Mouse (Mus musculus) CH12.LX (cell line): ENCODE data around the gene Adamts18. TPM values are rescaled to one million over a fixed set of nuclear protein-coding genes. Genes with fewer than 3 reads are reported as not detected.

ENCODE experiments used
- DNase-seq: peaks from one replicate; pipeline ENCODE4 v3.0.0-alpha.2; 2013; ENCODE audit errors: extremely low read depth
- H3K27ac ChIP-seq: 2 replicates; pipeline ENCODE4 v1.5.1; 2012; ENCODE audit warnings: low read depth, mild to moderate bottlenecking, control low read depth, moderate library complexity; ENCODE audit not compliant: insufficient read depth
- H3K27me3 ChIP-seq: replicated peaks from 2 replicates; pipeline ENCODE3; 2012; ENCODE audit warnings: inconsistent platforms
- H3K36me3 ChIP-seq, 2 experiments: replicated peaks in 1 of 2; 2 replicates each; pipeline versions ENCODE3 to v1.6.1; 2012; ENCODE audit warnings: inconsistent platforms in 1 of 2, low read length in 1 of 2, mild to moderate bottlenecking in 1 of 2, mixed read lengths in 1 of 2, moderate library complexity in 1 of 2; ENCODE audit not compliant: control insufficient read depth in 1 of 2, insufficient read depth in 1 of 2
- H3K4me1 ChIP-seq, 2 experiments: 2 replicates each; pipeline ENCODE4 v1.6.1; 2012; ENCODE audit warnings: inconsistent platforms in 1 of 2, moderate library complexity in 1 of 2; ENCODE audit not compliant: insufficient read depth in 2 of 2, control insufficient read depth in 1 of 2
- H3K4me2 ChIP-seq: 2 replicates; pipeline ENCODE4 v1.6.1; 2012; ENCODE audit warnings: low read depth, mild to moderate bottlenecking, control low read depth; ENCODE audit not compliant: poor library complexity, insufficient read depth, severe bottlenecking
- H3K4me3 ChIP-seq, 3 experiments: fragments of 150-350 bp in 1 of 3; sonication (generic) in 1 of 3; replicated peaks in 1 of 3; 2 replicates each; pipeline versions ENCODE3 to v1.5.1; 2011 to 2012; ENCODE audit warnings: low read depth in 2 of 3, low read length in 2 of 3, mild to moderate bottlenecking in 2 of 3, moderate library complexity in 2 of 3, control low read depth in 1 of 3, improper control_type of control experiment in 1 of 3, inconsistent platforms in 1 of 3, mixed read lengths in 1 of 3; ENCODE audit not compliant: poor library complexity in 1 of 3
- H3K79me2 ChIP-seq: replicated peaks from 2 replicates; pipeline ENCODE4 v1.6.1; 2012; ENCODE audit warnings: mild to moderate bottlenecking, moderate library complexity; ENCODE audit not compliant: control insufficient read depth, poor library complexity, insufficient read depth, severe bottlenecking; ENCODE audit errors: extremely low read depth
- H3K9ac ChIP-seq: 2 replicates; pipeline ENCODE4 v1.6.1; 2012; ENCODE audit warnings: low read depth, mild to moderate bottlenecking, control low read depth, moderate library complexity; ENCODE audit not compliant: insufficient read depth
- H3K9me3 ChIP-seq: replicated peaks from 2 replicates; pipeline ENCODE3; 2012; ENCODE audit warnings: low read length, inconsistent platforms, mixed read lengths
- BHLHE40 ChIP-seq: IDR thresholded peaks from 2 replicates; pipeline ENCODE4 v1.6.1; 2011; ENCODE audit warnings: mild to moderate bottlenecking, low read depth, low read length, improper control_type of control experiment
- CTCF ChIP-seq, 2 experiments: IDR thresholded peaks in 1 of 2; conservative IDR thresholded peaks in 1 of 2; 2 replicates each; pipeline ENCODE4 v1.5.1; 2011 to 2012; ENCODE audit warnings: low read depth in 2 of 2, low read length in 2 of 2, improper control_type of control experiment in 1 of 2, inconsistent platforms in 1 of 2, mild to moderate bottlenecking in 1 of 2, moderate library complexity in 1 of 2
- E2F4 ChIP-seq: IDR thresholded peaks from 2 replicates; pipeline ENCODE4 v1.6.1; 2011; ENCODE audit warnings: low read depth, low read length, improper control_type of control experiment; ENCODE audit not compliant: insufficient replicate concordance
- ELF1 ChIP-seq: IDR thresholded peaks from 2 replicates; pipeline ENCODE4 v1.6.1; 2014; ENCODE audit warnings: low read depth, mild to moderate bottlenecking, inconsistent platforms, low read length, improper control_type of control experiment
- ETS1 ChIP-seq: conservative IDR thresholded peaks from 2 replicates; pipeline ENCODE4 v1.6.1; 2012; ENCODE audit warnings: low read depth, mild to moderate bottlenecking, inconsistent platforms, low read length, improper control_type of control experiment, moderate library complexity
- HCFC1 ChIP-seq: IDR thresholded peaks from 2 replicates; pipeline ENCODE4 v1.6.1; 2012; ENCODE audit warnings: low read depth, mild to moderate bottlenecking, inconsistent platforms, low read length, improper control_type of control experiment
- IRF4 ChIP-seq: IDR thresholded peaks from 2 replicates; pipeline ENCODE4 v1.6.1; 2014; ENCODE audit warnings: low read depth, mild to moderate bottlenecking, inconsistent platforms, low read length, improper control_type of control experiment
- JUN ChIP-seq: IDR thresholded peaks from 2 replicates; pipeline ENCODE4 v1.6.1; 2011; ENCODE audit warnings: low read depth, mild to moderate bottlenecking, low read length, improper control_type of control experiment, moderate library complexity; ENCODE audit not compliant: insufficient read depth
- MAFK ChIP-seq: IDR thresholded peaks from 2 replicates; pipeline ENCODE4 v1.6.1; 2011; ENCODE audit warnings: low read length, improper control_type of control experiment; ENCODE audit not compliant: insufficient replicate concordance
- MAX ChIP-seq: IDR thresholded peaks from 2 replicates; pipeline ENCODE4 v1.6.1; 2011; ENCODE audit warnings: low read length, improper control_type of control experiment
- MAZ ChIP-seq: IDR thresholded peaks from 2 replicates; pipeline ENCODE4 v1.6.1; 2012; ENCODE audit warnings: low read depth, mild to moderate bottlenecking, inconsistent platforms, low read length, improper control_type of control experiment, moderate library complexity
- MXI1 ChIP-seq: IDR thresholded peaks from 2 replicates; pipeline ENCODE4 v1.6.1; 2011; ENCODE audit warnings: mild to moderate bottlenecking, low read depth, low read length, improper control_type of control experiment
- MYC ChIP-seq: IDR thresholded peaks from 2 replicates; pipeline ENCODE4 v1.6.1; 2011; ENCODE audit warnings: low read depth, mild to moderate bottlenecking, improper control_type of control experiment, low read length
- NELFE ChIP-seq: IDR thresholded peaks from 2 replicates; pipeline ENCODE4 v1.6.1; 2011; ENCODE audit warnings: low read depth, low read length, improper control_type of control experiment
- NRF1 ChIP-seq: IDR thresholded peaks from 2 replicates; pipeline ENCODE4 v1.6.1; 2014; ENCODE audit warnings: low read depth, mild to moderate bottlenecking, inconsistent platforms, low read length, improper control_type of control experiment, moderate library complexity
- PAX5 ChIP-seq: IDR thresholded peaks from 2 replicates; pipeline ENCODE4 v1.6.1; 2012; ENCODE audit warnings: low read length, inconsistent platforms, mixed read lengths
- POLR2A ChIP-seq: IDR thresholded peaks from 2 replicates; pipeline ENCODE4 v1.6.1; 2011; ENCODE audit warnings: low read depth, mild to moderate bottlenecking, improper control_type of control experiment, low read length
- POLR2AphosphoS2 ChIP-seq: IDR thresholded peaks from 2 replicates; pipeline ENCODE4 v1.6.1; 2011; ENCODE audit warnings: low read depth, low read length, improper control_type of control experiment
- RAD21 ChIP-seq: IDR thresholded peaks from 2 replicates; pipeline ENCODE4 v1.6.1; 2011; ENCODE audit warnings: low read depth, mild to moderate bottlenecking, low read length, improper control_type of control experiment, moderate library complexity
- RCOR1 ChIP-seq: conservative IDR thresholded peaks from 2 replicates; pipeline ENCODE4 v1.6.1; 2012; ENCODE audit warnings: low read depth, mild to moderate bottlenecking, inconsistent platforms, low read length, improper control_type of control experiment
- SMC3 ChIP-seq: IDR thresholded peaks from 2 replicates; pipeline ENCODE4 v1.6.1; 2011; ENCODE audit warnings: low read depth, low read length, improper control_type of control experiment
- TBP ChIP-seq: conservative IDR thresholded peaks from 2 replicates; pipeline ENCODE4 v1.6.1; 2011; ENCODE audit warnings: low read depth, low read length, improper control_type of control experiment
- UBTF ChIP-seq: IDR thresholded peaks from 2 replicates; pipeline ENCODE4 v1.6.1; 2012; ENCODE audit warnings: low read depth, mild to moderate bottlenecking, inconsistent platforms, low read length, improper control_type of control experiment, moderate library complexity
- USF2 ChIP-seq: conservative IDR thresholded peaks from 2 replicates; pipeline ENCODE4 v1.6.1; 2011; ENCODE audit warnings: low read depth, low read length, improper control_type of control experiment
- ZKSCAN1 ChIP-seq: IDR thresholded peaks from 2 replicates; pipeline ENCODE4 v1.6.1; 2012; ENCODE audit warnings: low read depth, inconsistent platforms, low read length, improper control_type of control experiment, borderline replicate concordance
- ZMIZ1 ChIP-seq: IDR thresholded peaks from 2 replicates; pipeline ENCODE4 v1.6.1; 2012; ENCODE audit warnings: low read depth, mild to moderate bottlenecking, inconsistent platforms, low read length, improper control_type of control experiment
- dilution Hi-C: fragments of 300-500 bp; cut with MboI; formaldehyde crosslinking; loops from 2 replicates; pipeline ENCODE4 v1.14.3; 2020; ENCODE audit warnings: low sequenced_read_pairs; ENCODE audit not compliant: extremely low pct_unique_long_range_greater_than_20kb, extremely low pct_ligation_motif_present
- in situ Hi-C: fragments of 300-500 bp; cut with MboI; formaldehyde crosslinking; loops from 3 replicates; pipeline ENCODE4 v1.14.3; 2019; ENCODE audit warnings: low sequenced_read_pairs, low pct_ligation_motif_present, low pct_unique_long_range_greater_than_20kb, mixed read lengths
- polyA plus RNA-seq: library from polyadenylated mRNA; unstranded; fragments of >175 nt; gene quantifications from 2 replicates; pipeline ENCODE4 v1.2.1, GENCODE M21; 2012; ENCODE audit warnings: low read depth; ENCODE audit not compliant: insufficient read length
- total RNA-seq, 2 experiments: library from RNA; depleted of rRNA; stranded (reverse); fragments of 300-350 nt in 1 of 2; fragments of >200 nt in 1 of 2; gene quantifications; 2 replicates each; pipeline ENCODE4 v1.2.3; 2012 to 2014

Gene Adamts18
- total and polyA plus RNA-seq, 3 experiments: not detected

DNA sequence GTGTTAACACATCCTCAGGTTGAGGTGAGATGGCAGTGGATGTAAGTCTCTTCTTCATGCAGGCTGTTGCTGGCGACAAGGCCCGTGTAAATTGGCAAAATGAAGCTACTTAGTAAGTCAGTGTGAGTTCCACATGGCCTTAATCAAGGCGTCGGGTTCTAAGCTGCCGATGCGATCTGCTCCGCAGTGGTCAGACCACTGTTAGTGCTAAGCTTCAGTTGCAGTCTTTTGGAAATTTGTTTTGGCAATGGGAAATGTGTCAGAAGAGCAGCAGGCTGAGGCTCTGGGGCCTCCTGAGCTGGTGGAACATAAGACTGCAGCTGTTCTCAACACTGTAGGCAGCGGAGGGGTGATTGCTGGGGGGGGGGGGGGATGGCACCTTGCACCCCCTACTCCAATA is 182.6 kb downstream of the Adamts18 start:
- no peak overlapping the region for H3K4me2 ChIP-seq
- in situ Hi-C loops (loop anchor here (10.0 to 25.0 kb wide), 2 partner anchors 319 to 771 kb away; partner anchors contain the start of gene Wwox), dilution Hi-C loops (no loop called here)
- no peak for TF ChIP-seq ZKSCAN1
- no peak for TF ChIP-seq NELFE
- TF ChIP-seq TBP: no peak
- TF ChIP-seq RAD21: no peak
- TF ChIP-seq MXI1: no peak
- TF ChIP-seq RCOR1: no peak
- no peak for TF ChIP-seq MAX
- no peak for TF ChIP-seq IRF4
- TF ChIP-seq POLR2AphosphoS2: no peak
- TF ChIP-seq ZMIZ1: no peak
- no peak for TF ChIP-seq E2F4
- TF ChIP-seq PAX5: no peak
- no peak for TF ChIP-seq BHLHE40
- TF ChIP-seq MYC: no peak
- no peak for TF ChIP-seq ELF1
- H3K27ac ChIP-seq: no peak overlapping the region
- H3K27me3 ChIP-seq: no peaks in the 10 kb centered on the region
- no peak overlapping the region for H3K4me3 ChIP-seq
- no peak for DNase-seq
- no peaks in the 10 kb centered on the region for H3K36me3 ChIP-seq
- no peaks in the 10 kb centered on the region for H3K79me2 ChIP-seq
- H3K9ac ChIP-seq: no peak overlapping the region
- peaks cover 2 to 17% of the 10 kb centered on the region in 2 experiments; a peak in 2 of 4 replicates for H3K4me1 ChIP-seq
- no peaks in the 10 kb centered on the region for H3K9me3 ChIP-seq

DNA sequence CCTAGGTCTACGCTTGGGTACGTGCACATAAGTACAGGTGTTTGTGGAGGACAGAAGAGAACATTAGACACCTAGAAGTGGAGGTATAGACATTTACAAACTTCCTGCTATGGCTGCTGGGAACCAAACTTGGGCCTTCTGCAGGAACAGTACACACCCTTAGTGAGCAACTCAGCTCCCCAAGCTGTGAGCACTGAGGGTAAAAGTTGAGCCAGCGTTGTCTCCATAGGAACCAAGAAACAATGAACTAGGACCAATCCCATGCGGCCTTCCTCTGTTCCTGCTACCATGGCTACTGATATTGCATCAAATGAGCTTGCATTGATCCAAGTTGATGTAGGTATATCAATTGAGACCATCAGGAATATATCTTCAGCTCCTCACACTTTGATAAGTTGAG is 183.5 kb downstream of the Adamts18 start:
- DNase-seq: no peak
- no peak overlapping the region for H3K4me2 ChIP-seq
- H3K36me3 ChIP-seq: peaks cover 0 to 2% of the 10 kb centered on the region in 2 experiments
- no peak overlapping the region for H3K4me3 ChIP-seq
- dilution Hi-C loops (no loop called here), in situ Hi-C loops (loop anchor here (10.0 to 25.0 kb wide), 2 partner anchors 320 to 772 kb away; partner anchors contain the start of gene Wwox)
- no peak overlapping the region for H3K9ac ChIP-seq
- H3K27me3 ChIP-seq: no peaks in the 10 kb centered on the region
- TF ChIP-seq HCFC1 (no peak), UBTF (no peak), USF2 (no peak), TBP (no peak), SMC3 (no peak), MXI1 (no peak), PAX5 (no peak), ETS1 (no peak), CTCF (conservative IDR thresholded peaks at IDR 0.05 in 1 of 2, IDR thresholded peaks at IDR 0.05 in 1 of 2; ENCODE audit: low read depth in 2 of 2, low read length in 2 of 2) (no peak), JUN (no peak), ZKSCAN1 (no peak), E2F4 (no peak), MYC (no peak), MAFK (no peak), POLR2A (no peak), NRF1 (no peak), MAX (no peak), MAZ (no peak)
- TF ChIP-seq, all 38 proteins: peak for 0
- Histone ChIP-seq H3K9me3 (no peaks in the 10 kb centered on the region), H3K27ac (no peak overlapping the region), H3K4me1 (peaks cover 2 to 16% of the 10 kb centered on the region in 2 experiments; a peak in 2 of 4 replicates), H3K79me2 (no peaks in the 10 kb centered on the region)
